Mouse (Mus musculus): ENCODE results near the gene Igf1r. TPM values are rescaled to one million over a fixed set of nuclear protein-coding genes. Genes with fewer than 3 reads are reported as not detected.

Gene Igf1r
- polyA plus RNA-seq, 1 experiment from 2014 or later, result 19.0 TPM

DNA sequence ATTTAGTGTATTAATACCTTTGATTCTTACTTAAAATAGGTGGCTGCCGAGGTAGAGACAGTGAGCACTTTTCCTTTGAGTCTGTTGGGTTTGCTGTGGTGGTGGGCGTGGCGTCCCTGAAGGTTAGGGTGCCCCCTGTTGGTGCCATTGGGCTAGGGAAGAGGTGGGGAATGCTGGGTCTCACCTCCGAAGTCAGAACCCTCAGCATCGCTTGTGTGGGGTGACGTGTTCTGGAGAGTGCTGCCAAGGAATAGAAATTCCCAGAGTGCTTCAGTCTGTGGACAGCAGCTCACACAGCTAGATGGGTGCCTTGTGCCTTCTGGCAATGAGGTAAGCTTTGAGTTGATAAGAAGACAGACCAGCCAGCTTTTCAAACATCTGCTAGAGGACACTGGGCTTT, 102.3 kb downstream of the Igf1r start:
- 84% methylated on average over 6 of the region's 6 CpGs for WGBS
- H3K9me3 ChIP-seq (replicated peaks), result no peaks in the 10 kb centered on the region
- no peak overlapping the region for H3K4me2 ChIP-seq
- no peak for ATAC-seq (ENCODE audit: low FRiP score)
- no peak overlapping the region for H3K9ac ChIP-seq (replicated peaks)
- no peaks in the 10 kb centered on the region for H3K27me3 ChIP-seq (replicated peaks)
- H3K27ac ChIP-seq (replicated peaks), result 0 out of 2 replicates have a peak overlapping the region, but pooled peaks have one; percentile 13
- no peak overlapping the region for H3K4me3 ChIP-seq (replicated peaks)
- no peaks in the 10 kb centered on the region for H3K36me3 ChIP-seq
- H3K4me1 ChIP-seq, result peaks cover 38% of the 10 kb centered on the region

DNA sequence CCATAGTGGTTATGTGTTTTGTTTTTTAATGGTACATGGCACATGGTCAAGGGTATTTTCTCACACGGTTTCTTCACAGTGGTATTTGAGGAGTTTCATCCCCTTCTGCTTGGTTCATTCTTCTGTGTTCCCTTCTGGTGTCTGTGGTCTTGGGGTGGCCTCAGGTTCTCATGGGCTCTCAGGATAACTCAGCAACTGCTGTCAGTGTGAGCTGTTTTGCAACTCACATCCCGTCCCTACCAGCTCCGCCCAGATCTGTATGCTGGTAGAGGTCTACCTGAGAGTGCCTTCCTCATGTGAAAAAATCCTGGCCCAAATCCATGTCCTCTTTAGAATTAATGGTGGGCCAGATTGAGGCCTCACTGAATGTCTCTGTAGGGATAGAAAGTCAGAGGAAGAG, 104.4 kb downstream of the Igf1r start:
- H3K4me2 ChIP-seq, result no peak overlapping the region
- H3K4me1 ChIP-seq, result peaks cover 39% of the 10 kb centered on the region
- H3K36me3 ChIP-seq, result no peaks in the 10 kb centered on the region
- WGBS, result 86% methylated on average over 3 of the region's 3 CpGs
- no peak overlapping the region for H3K4me3 ChIP-seq (replicated peaks)
- no peaks in the 10 kb centered on the region for H3K9me3 ChIP-seq (replicated peaks)
- no peak overlapping the region for H3K9ac ChIP-seq (replicated peaks)
- no peak overlapping the region for H3K27ac ChIP-seq (replicated peaks)
- H3K27me3 ChIP-seq (replicated peaks), result no peaks in the 10 kb centered on the region
- ATAC-seq (ENCODE audit: low FRiP score), result no peak

- Histone ChIP-seq H3K36me3 (no peaks in the 10 kb centered on the region), H3K9me3 (replicated peaks) (no peaks in the 10 kb centered on the region), H3K9ac (replicated peaks) (no peak overlapping the region), H3K4me2 (no peak overlapping the region), H3K4me3 (replicated peaks) (no peak overlapping the region), H3K27ac (replicated peaks) (no peak overlapping the region), H3K4me1 (peaks cover 39% of the 10 kb centered on the region), H3K27me3 (replicated peaks) (no peaks in the 10 kb centered on the region)
- 84% methylated on average over 6 of the region's 6 CpGs for WGBS
- no peak for ATAC-seq (ENCODE audit: low FRiP score)
These were observed 107.1 kb downstream of the Igf1r start for GRCm38 (mm10) chr7:68059690-68060089.

GRCm38 (mm10) chr7:68061434-68061833, 108.8 kb downstream of the Igf1r start:
- H3K4me1 ChIP-seq, result peaks cover 42% of the 10 kb centered on the region
- H3K4me3 ChIP-seq (replicated peaks), result no peak overlapping the region
- 80% methylated on average over 9 of the region's 9 CpGs for WGBS
- no peaks in the 10 kb centered on the region for H3K36me3 ChIP-seq
- no peaks in the 10 kb centered on the region for H3K27me3 ChIP-seq (replicated peaks)
- no peak for ATAC-seq (ENCODE audit: low FRiP score)
- no peak overlapping the region for H3K27ac ChIP-seq (replicated peaks)
- no peak overlapping the region for H3K9ac ChIP-seq (replicated peaks)
- no peaks in the 10 kb centered on the region for H3K9me3 ChIP-seq (replicated peaks)
- no peak overlapping the region for H3K4me2 ChIP-seq

DNA sequence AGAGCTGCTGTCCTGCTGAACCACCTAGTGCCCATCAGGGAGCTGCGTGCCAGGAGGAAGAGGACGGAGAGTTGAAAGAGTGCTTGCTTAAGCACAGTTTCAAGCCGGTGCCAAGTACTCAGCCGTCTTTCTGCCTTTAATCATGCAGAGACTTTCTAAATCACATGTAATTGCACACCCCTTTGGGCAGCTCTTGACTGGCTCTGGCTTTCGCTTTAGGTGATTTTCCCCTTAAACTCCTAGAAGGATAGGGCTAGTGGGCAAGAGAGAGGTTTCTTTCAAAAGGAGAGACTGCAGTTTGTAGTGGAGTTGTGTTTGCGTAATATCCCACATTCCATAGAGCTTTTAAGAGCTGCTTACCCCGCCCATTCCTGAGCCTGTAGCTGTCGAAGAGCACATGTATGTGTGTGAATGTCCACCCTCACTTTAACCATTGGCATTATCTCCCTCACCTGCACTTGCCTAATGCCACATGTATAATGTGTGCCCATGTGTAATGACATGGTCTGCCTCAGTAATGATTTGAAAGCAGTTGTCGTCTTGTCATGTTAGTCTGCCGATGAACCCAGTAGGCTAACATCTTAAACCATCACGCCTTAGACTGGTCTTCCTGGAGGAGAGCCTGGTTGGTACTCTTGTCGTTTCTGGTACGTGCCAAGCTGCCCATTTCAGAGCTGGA, 109.7 kb downstream of the Igf1r start:
- 70% methylated on average over 13 of the region's 13 CpGs for WGBS
- H3K9ac ChIP-seq (replicated peaks), result no peak overlapping the region
- no peak for ATAC-seq (ENCODE audit: low FRiP score)
- H3K27ac ChIP-seq (replicated peaks), result no peak overlapping the region
- H3K27me3 ChIP-seq (replicated peaks), result no peaks in the 10 kb centered on the region
- peaks cover 42% of the 10 kb centered on the region for H3K4me1 ChIP-seq
- H3K4me2 ChIP-seq, result no peak overlapping the region
- no peaks in the 10 kb centered on the region for H3K9me3 ChIP-seq (replicated peaks)
- no peaks in the 10 kb centered on the region for H3K36me3 ChIP-seq
- no peak overlapping the region for H3K4me3 ChIP-seq (replicated peaks)

DNA sequence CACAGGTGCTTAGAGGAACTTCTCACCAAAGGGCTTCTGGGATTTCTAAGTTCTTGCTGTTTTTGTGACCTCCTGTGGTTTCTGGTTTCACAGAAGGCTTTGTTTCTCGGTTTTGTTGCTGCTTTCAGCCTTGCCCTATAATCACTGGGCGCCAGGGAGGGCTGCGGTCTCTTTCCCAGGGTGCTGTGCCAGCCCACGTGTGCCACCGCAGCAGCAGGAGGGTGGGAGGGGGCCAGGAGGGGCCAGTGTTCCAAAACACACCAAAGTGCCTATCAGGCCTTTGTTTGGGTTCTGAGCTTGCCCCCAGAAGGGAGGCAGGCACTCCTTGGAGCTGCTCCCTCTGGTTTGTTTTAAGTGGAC, 110.2 kb downstream of the Igf1r start:
- H3K9ac ChIP-seq (replicated peaks), result no peak overlapping the region
- no peak overlapping the region for H3K4me2 ChIP-seq
- no peaks in the 10 kb centered on the region for H3K9me3 ChIP-seq (replicated peaks)
- H3K27me3 ChIP-seq (replicated peaks), result no peaks in the 10 kb centered on the region
- no peak overlapping the region for H3K27ac ChIP-seq (replicated peaks)
- no peak for ATAC-seq (ENCODE audit: low FRiP score)
- H3K36me3 ChIP-seq, result no peaks in the 10 kb centered on the region
- WGBS, result 25% methylated on average over 5 of the region's 5 CpGs
- H3K4me1 ChIP-seq, result peaks cover 42% of the 10 kb centered on the region
- H3K4me3 ChIP-seq (replicated peaks), result no peak overlapping the region

DNA sequence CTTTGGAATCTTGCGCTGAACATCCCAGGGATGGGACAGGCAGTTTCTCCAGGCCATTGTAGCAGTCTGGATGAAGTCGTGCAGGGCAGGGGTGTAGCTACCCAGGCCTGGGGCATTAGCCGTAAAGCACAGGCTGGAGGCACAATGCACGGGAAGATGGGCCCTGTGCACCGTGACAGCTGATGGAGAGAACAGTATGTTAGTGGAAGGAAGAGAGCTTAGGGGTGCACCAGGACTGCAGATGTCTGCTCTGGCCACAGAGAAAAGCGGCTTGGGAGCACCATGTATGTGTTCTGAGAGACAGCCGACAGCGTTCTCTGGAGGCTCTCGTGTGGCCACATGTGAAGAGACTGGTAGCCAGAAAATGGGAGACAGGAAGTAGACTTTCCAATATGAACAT, 111.1 kb downstream of the Igf1r start:
- Histone ChIP-seq H3K9ac (replicated peaks) (no peak overlapping the region), H3K27ac (replicated peaks) (no peak overlapping the region), H3K4me3 (replicated peaks) (no peak overlapping the region), H3K27me3 (replicated peaks) (no peaks in the 10 kb centered on the region), H3K36me3 (no peaks in the 10 kb centered on the region), H3K9me3 (replicated peaks) (no peaks in the 10 kb centered on the region), H3K4me1 (peaks cover 42% of the 10 kb centered on the region), H3K4me2 (no peak overlapping the region)
- 70% methylated on average over 9 of the region's 9 CpGs for WGBS
- ATAC-seq (ENCODE audit: low FRiP score), result no peak

GRCm38 (mm10) chr7:68064120-68064519, 111.5 kb downstream of the Igf1r start:
- no peaks in the 10 kb centered on the region for H3K27me3 ChIP-seq (replicated peaks)
- no peak overlapping the region for H3K4me2 ChIP-seq
- ATAC-seq (ENCODE audit: low FRiP score), result no peak
- no peak overlapping the region for H3K27ac ChIP-seq (replicated peaks)
- no peaks in the 10 kb centered on the region for H3K9me3 ChIP-seq (replicated peaks)
- no peak overlapping the region for H3K9ac ChIP-seq (replicated peaks)
- H3K4me3 ChIP-seq (replicated peaks), result no peak overlapping the region
- WGBS, result 92% methylated on average over 8 of the region's 8 CpGs
- H3K4me1 ChIP-seq, result peaks cover 42% of the 10 kb centered on the region
- H3K36me3 ChIP-seq, result no peaks in the 10 kb centered on the region

DNA sequence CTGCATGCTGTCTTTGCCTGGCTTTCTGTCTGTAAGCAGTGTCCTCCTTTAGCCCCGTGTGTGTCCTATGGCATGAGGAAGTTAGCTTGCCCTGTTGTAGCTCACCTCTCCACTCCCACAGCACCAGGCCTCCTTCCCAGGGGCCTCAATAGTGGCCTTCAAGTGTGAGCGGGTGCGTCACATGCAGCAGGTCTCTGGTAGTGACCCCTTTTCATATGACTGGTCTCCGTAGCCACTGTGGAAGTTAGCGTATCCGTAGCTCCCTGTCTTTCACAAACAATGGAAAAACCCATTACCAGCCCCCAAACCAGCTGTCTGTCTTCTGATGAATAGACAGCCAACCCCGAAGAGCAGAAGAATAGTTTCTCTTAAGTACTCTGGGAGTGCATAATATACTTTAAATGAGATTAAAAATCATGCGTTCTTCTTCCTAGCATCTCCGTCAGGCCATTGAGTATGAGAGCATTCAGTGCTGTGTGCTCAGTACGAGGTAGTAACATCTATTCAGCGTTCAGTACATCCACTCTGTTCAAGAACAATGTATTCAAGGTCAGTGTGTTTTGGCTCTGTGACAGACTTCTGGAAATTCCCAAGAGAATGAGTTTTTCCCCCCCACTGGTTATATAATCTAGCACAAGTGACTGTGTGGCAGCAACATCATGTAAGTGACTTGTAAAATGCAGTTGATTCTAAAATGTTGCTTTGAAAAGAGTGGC, 112.2 kb downstream of the Igf1r start:
- Histone ChIP-seq H3K27ac (replicated peaks) (no peak overlapping the region), H3K36me3 (no peaks in the 10 kb centered on the region), H3K4me1 (peaks cover 47% of the 10 kb centered on the region), H3K9ac (replicated peaks) (no peak overlapping the region), H3K9me3 (replicated peaks) (no peaks in the 10 kb centered on the region), H3K27me3 (replicated peaks) (no peaks in the 10 kb centered on the region), H3K4me3 (replicated peaks) (no peak overlapping the region), H3K4me2 (no peak overlapping the region)
- ATAC-seq (ENCODE audit: low FRiP score), result no peak
- WGBS, result 28% methylated on average over 11 of the region's 11 CpGs

DNA sequence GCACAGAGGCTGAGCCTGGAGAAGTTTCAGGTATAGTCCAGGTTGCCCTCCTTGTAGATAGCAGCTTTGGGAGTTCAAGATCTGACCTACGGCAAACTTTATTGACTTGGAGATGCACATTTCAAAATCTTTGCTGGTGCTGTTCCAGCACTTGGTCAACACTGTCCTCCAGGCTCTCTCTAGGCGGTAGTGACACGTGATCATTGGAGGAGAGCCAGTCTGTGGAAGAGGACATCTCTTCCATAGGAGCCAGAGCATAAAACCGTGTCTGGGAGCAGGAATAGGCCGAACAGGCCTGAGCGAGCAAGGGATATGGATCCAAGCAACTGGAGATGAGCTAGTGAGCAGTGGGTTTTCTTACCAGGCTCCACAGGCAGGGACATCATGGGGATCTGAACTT, 113.3 kb downstream of the Igf1r start:
- no peak overlapping the region for H3K4me3 ChIP-seq (replicated peaks)
- no peak overlapping the region for H3K9ac ChIP-seq (replicated peaks)
- ATAC-seq (ENCODE audit: low FRiP score), result no peak
- H3K27ac ChIP-seq (replicated peaks), result no peak overlapping the region
- peaks cover 54% of the 10 kb centered on the region for H3K4me1 ChIP-seq
- H3K36me3 ChIP-seq, result no peaks in the 10 kb centered on the region
- no peak overlapping the region for H3K4me2 ChIP-seq
- no peaks in the 10 kb centered on the region for H3K27me3 ChIP-seq (replicated peaks)
- H3K9me3 ChIP-seq (replicated peaks), result no peaks in the 10 kb centered on the region
- 90% methylated on average over 6 of the region's 6 CpGs for WGBS

- WGBS, result 96% methylated on average over 4 of the region's 4 CpGs
- Histone ChIP-seq H3K4me3 (replicated peaks) (no peak overlapping the region), H3K36me3 (no peaks in the 10 kb centered on the region), H3K9me3 (replicated peaks) (no peaks in the 10 kb centered on the region), H3K27me3 (replicated peaks) (no peaks in the 10 kb centered on the region), H3K27ac (replicated peaks) (no peak overlapping the region), H3K9ac (replicated peaks) (no peak overlapping the region), H3K4me2 (no peak overlapping the region), H3K4me1 (peaks cover 44% of the 10 kb centered on the region)
- ATAC-seq (ENCODE audit: low FRiP score), result no peak
These were observed 114.7 kb downstream of the Igf1r start for GRCm38 (mm10) chr7:68067321-68067720.

- Histone ChIP-seq H3K27me3 (replicated peaks) (no peaks in the 10 kb centered on the region), H3K36me3 (no peaks in the 10 kb centered on the region), H3K27ac (replicated peaks) (no peak overlapping the region), H3K4me1 (peaks cover 37% of the 10 kb centered on the region), H3K4me3 (replicated peaks) (no peak overlapping the region), H3K9me3 (replicated peaks) (no peaks in the 10 kb centered on the region), H3K4me2 (no peak overlapping the region), H3K9ac (replicated peaks) (no peak overlapping the region)
- ATAC-seq (ENCODE audit: low FRiP score), result no peak
- 76% methylated on average over 7 of the region's 7 CpGs for WGBS
These were observed 116.7 kb downstream of the Igf1r start for GRCm38 (mm10) chr7:68069324-68069723.

Measured in neural tube, embryonic 15.5 days (tissue).